Mouse (Mus musculus): ENCODE results near the gene Pla2g3. TPM values are rescaled to one million over a fixed set of nuclear protein-coding genes. Genes with fewer than 3 reads are reported as not detected.
A peak's percentile ranks its signal among the peaks of the same experiment; 100 is the strongest.

Gene Pla2g3
- polyA plus RNA-seq (2016; fragmentation: Nextera tagmentation; extraction: Ambion mirVana) = 0.99 and 1.5 TPM in 2 replicates

DNA sequence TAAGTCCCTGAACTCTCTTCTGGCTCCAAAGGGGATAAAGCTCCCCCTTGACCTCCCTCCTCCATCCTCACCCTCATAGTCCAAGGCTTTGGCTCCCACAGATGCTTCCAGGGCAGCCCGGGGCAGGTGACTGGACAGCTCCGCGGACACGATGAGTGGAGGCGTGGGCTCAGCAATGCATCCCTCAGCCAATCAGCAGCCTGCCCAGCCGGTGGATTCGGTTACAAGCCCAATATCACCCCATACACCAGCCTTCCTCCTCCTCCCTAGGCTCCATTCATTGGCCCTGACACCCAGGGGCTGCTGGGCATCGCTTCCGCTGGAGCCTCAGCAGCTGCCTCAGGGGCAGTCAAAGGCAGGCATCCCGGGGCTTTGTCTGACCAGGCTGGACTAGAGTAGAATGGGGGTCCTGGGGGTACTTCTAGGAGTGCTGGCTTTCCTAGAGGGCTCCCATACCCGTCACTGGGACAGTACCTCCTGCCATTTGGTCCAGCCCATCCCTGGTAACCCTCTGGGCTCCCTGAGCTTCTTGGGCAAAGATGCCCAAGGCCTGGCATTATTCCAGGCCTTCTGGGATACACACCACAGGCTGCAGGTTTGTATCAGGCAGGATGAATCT is at the start of gene Pla2g3:
Gene Pla2g3 (plus strand): TSS at position 333 of the 619 bp plus-strand sequence.
- no peaks in the 10 kb centered on the region for H3K36me3 ChIP-seq
- H3K9me3 ChIP-seq = no peaks in the 10 kb centered on the region
- H3K4me1 ChIP-seq (replicated peaks) = peaks cover 19% of the 10 kb centered on the region
- peak within 1 kb of the TSS; percentile 14 for H3K27ac ChIP-seq
- DNase-seq (ENCODE audit: low spot score) = peak; percentile 30
- H3K27me3 ChIP-seq (ENCODE audit: insufficient read depth, poor library complexity, severe bottlenecking) = no peaks in the 10 kb centered on the region
- H3K4me3 ChIP-seq = peak within 1 kb of the TSS; percentile 9; the same call in 1 of the 2 replicates
- WGBS = 20% methylated on average over 11 of the region's 11 CpGs

DNA sequence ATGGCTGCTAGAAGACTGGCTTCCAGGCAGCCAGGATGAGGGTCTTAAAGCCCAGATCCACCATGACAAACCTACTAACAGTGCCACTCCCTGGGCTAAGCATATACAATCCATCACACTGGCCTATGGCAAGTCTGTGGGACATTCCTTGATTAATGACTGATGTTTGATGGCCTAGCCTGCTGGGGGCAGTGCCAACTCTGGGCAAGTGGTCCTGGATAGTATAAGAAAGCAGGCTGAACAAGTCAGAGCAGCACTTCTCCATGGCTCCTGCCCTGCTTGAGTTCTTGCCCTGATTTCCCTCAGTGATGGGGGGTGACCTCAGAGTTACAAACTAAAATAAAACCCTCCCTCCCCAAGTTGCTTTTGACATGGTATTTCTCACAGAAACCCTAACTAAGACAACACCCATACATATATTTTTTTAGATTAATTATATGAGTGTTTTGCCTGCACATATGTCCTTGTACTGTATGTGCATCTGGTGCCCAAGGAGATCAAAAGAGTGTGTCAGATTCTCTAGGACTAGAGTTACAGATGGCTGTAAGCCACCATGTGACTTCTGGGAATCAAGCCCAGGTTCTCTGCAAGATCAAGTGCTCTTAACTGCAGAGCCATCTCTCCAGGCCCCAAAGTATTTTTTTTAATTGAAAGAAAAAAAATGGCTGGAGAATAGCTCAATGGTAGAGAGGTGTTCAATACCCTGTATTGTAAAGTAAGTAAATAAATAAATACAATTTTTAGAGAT is 46.2 kb upstream of the Pla2g3 start:
- Histone ChIP-seq H3K36me3 (no peaks in the 10 kb centered on the region), H3K27me3 (ENCODE audit: insufficient read depth, poor library complexity, severe bottlenecking) (no peaks in the 10 kb centered on the region), H3K4me1 (replicated peaks) (no peaks in the 10 kb centered on the region), H3K4me3 (no peak overlapping the region), H3K27ac (no peak overlapping the region), H3K9me3 (no peaks in the 10 kb centered on the region)
- no peak for DNase-seq (ENCODE audit: low spot score)

GRCm38 (mm10) chr11:3442677-3443076 is 45.4 kb upstream of the Pla2g3 start:
- Histone ChIP-seq H3K9me3 (no peaks in the 10 kb centered on the region), H3K4me1 (replicated peaks) (no peaks in the 10 kb centered on the region), H3K27me3 (ENCODE audit: insufficient read depth, poor library complexity, severe bottlenecking) (no peaks in the 10 kb centered on the region), H3K4me3 (no peak overlapping the region), H3K36me3 (no peaks in the 10 kb centered on the region), H3K27ac (no peak overlapping the region)
- 81% methylated on average over 4 of the region's 4 CpGs for WGBS
- no peak for DNase-seq (ENCODE audit: low spot score)

DNA sequence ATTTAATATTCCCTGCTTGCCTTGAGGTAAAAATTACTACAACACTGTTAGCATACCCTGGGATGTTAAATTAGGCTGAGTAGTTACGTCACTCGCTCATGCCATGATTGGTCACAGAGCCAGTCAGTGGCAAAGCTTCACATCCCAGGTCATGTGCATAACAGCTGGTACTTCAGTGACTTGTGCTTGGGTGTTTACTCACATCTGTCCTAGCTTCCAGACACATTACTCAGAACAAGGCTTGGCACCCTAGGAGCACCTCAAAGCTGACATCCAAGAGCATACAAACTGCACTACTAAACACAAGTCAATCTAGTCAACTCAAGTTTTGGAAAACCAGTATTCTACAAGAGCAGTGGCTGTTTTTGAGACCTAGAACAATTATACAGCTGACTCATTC is 45.0 kb upstream of the Pla2g3 start:
- no peaks in the 10 kb centered on the region for H3K36me3 ChIP-seq
- H3K4me1 ChIP-seq (replicated peaks) = no peaks in the 10 kb centered on the region
- no peaks in the 10 kb centered on the region for H3K27me3 ChIP-seq (ENCODE audit: insufficient read depth, poor library complexity, severe bottlenecking)
- H3K4me3 ChIP-seq = no peak overlapping the region
- 93% methylated on average over 2 of the region's 2 CpGs for WGBS
- no peak for DNase-seq (ENCODE audit: low spot score)
- no peak overlapping the region for H3K27ac ChIP-seq
- no peaks in the 10 kb centered on the region for H3K9me3 ChIP-seq

- Histone ChIP-seq H3K4me3 (no peak overlapping the region), H3K9me3 (no peaks in the 10 kb centered on the region), H3K4me1 (replicated peaks) (no peaks in the 10 kb centered on the region), H3K36me3 (no peaks in the 10 kb centered on the region), H3K27me3 (ENCODE audit: insufficient read depth, poor library complexity, severe bottlenecking) (no peaks in the 10 kb centered on the region), H3K27ac (no peak overlapping the region)
- 92% methylated on average over 8 of the region's 8 CpGs for WGBS
- no peak for DNase-seq (ENCODE audit: low spot score)
Measured at GRCm38 (mm10) chr11:3444875-3445274, 43.2 kb upstream of the Pla2g3 start.

GRCm38 (mm10) chr11:3451701-3452163 is 36.4 kb upstream of the Pla2g3 start:
- Histone ChIP-seq H3K36me3 (peaks cover 24% of the 10 kb centered on the region), H3K4me3 (peak overlapping the region; percentile 88), H3K27ac (peak overlapping the region; percentile 91), H3K9me3 (no peaks in the 10 kb centered on the region), H3K4me1 (replicated peaks) (peaks cover 25% of the 10 kb centered on the region), H3K27me3 (ENCODE audit: insufficient read depth, poor library complexity, severe bottlenecking) (no peaks in the 10 kb centered on the region)
- WGBS = 2% methylated on average over 20 of the region's 20 CpGs
- peak; percentile 53 for DNase-seq (ENCODE audit: low spot score)

- H3K4me1 ChIP-seq (replicated peaks) = peaks cover 25% of the 10 kb centered on the region
- peak within 1 kb of the TSS; percentile 91 for H3K27ac ChIP-seq
- H3K9me3 ChIP-seq = no peaks in the 10 kb centered on the region
- under 1% methylated on average over 45 of the region's 45 CpGs for WGBS
- peaks cover 29% of the 10 kb centered on the region for H3K36me3 ChIP-seq
- DNase-seq (ENCODE audit: low spot score) = peak; percentile 96
- H3K4me3 ChIP-seq = peak within 1 kb of the TSS; percentile 88
- no peaks in the 10 kb centered on the region for H3K27me3 ChIP-seq (ENCODE audit: insufficient read depth, poor library complexity, severe bottlenecking)
Measured at GRCm38 (mm10) chr11:3452167-3452639, 35.9 kb upstream of the Pla2g3 start, which contains the start of gene Rnf185. Gene Rnf185, minus strand, starts transcription at chr11:3452363.

DNA sequence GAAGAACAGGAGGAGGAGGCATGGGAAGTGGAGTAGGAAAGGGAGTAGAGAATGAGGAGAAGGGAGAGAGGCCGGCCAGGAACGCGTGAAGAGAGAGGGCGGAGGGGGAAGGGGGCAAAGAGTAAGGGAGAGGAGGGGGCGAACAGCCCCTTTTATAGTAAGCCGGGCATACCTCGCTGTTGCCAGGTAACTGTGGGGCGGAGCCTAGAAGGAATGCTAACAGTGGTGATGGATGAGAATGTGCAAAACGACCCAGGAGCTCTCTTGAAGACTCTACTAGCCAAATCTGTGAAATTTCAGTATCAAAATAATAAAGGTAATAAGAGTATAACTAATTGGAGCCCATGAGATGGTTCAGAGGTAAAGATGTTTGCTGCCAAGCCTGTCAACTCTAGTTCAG is 35.3 kb upstream of the Pla2g3 start:
- Histone ChIP-seq H3K9me3 (no peaks in the 10 kb centered on the region), H3K27ac (peak overlapping the region; percentile 91), H3K27me3 (ENCODE audit: insufficient read depth, poor library complexity, severe bottlenecking) (no peaks in the 10 kb centered on the region), H3K4me3 (peak overlapping the region; percentile 88), H3K36me3 (peaks cover 33% of the 10 kb centered on the region), H3K4me1 (replicated peaks) (peaks cover 25% of the 10 kb centered on the region)
- peak; percentile 56 for DNase-seq (ENCODE audit: low spot score)
- WGBS = 1% methylated on average over 9 of the region's 9 CpGs

GRCm38 (mm10) chr11:3453467-3453866 is 34.6 kb upstream of the Pla2g3 start:
- no peaks in the 10 kb centered on the region for H3K9me3 ChIP-seq
- peaks cover 33% of the 10 kb centered on the region for H3K36me3 ChIP-seq
- H3K4me3 ChIP-seq = peak overlapping the region; percentile 88
- no peak overlapping the region for H3K27ac ChIP-seq
- H3K4me1 ChIP-seq (replicated peaks) = peaks cover 25% of the 10 kb centered on the region
- WGBS = 81% methylated on average over 6 of the region's 6 CpGs
- no peaks in the 10 kb centered on the region for H3K27me3 ChIP-seq (ENCODE audit: insufficient read depth, poor library complexity, severe bottlenecking)
- no peak for DNase-seq (ENCODE audit: low spot score)

DNA sequence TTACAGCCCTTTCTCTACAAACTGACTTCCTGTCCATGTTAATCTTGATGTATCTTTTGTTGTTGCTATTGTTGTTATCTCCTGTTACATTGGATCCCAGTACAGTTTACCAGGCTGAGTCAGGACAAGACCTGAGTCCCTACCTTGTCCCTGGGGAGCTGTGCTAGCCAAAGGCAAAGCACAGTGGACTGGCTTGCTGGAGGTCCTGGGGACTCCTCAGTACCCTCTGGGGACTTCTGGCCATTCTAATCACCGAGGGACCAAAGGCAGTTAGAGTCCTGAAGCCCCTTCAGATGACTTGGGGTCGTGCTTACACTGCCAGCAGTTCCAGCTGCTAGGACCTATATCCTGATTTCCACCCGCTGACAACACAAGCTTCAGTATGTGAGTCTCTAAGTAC is 33.6 kb upstream of the Pla2g3 start:
- Histone ChIP-seq H3K9me3 (no peaks in the 10 kb centered on the region), H3K27ac (no peak overlapping the region), H3K36me3 (peaks cover 33% of the 10 kb centered on the region), H3K27me3 (ENCODE audit: insufficient read depth, poor library complexity, severe bottlenecking) (no peaks in the 10 kb centered on the region), H3K4me3 (no peak overlapping the region), H3K4me1 (replicated peaks) (peaks cover 25% of the 10 kb centered on the region)
- DNase-seq (ENCODE audit: low spot score) = no peak
- WGBS = 83% methylated on average over 3 of the region's 3 CpGs

DNA sequence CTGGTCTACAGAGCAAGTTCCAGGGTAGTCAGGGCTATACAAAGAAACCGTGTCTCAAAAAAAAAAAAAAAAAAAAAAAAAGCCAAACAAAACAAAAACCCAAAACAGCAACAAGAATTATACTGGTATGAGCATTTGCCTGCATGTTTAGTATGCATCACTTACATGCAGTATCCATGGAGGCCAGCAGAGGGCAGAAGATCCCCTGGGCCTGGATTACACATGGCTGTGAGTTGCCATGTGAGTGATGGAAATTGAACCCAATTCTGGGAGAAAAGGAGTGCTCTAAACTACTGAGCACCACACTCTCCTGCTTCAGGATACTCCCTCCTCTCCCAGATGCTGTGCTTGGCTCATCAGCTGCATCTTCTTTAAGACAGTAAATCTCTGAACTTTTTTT is 31.7 kb upstream of the Pla2g3 start:
- Histone ChIP-seq H3K9me3 (no peaks in the 10 kb centered on the region), H3K4me3 (no peak overlapping the region), H3K36me3 (peaks cover 33% of the 10 kb centered on the region), H3K27me3 (ENCODE audit: insufficient read depth, poor library complexity, severe bottlenecking) (no peaks in the 10 kb centered on the region), H3K27ac (no peak overlapping the region), H3K4me1 (replicated peaks) (peaks cover 15% of the 10 kb centered on the region)
- 32% methylated on average over 1 of the region's 1 CpGs for whole genome bisulfite sequencing
- DNase-seq (ENCODE audit: low spot score) = peak; percentile 70

GRCm38 (mm10) chr11:3458428-3459104 is 29.5 kb upstream of the Pla2g3 start:
- H3K4me3 ChIP-seq = no peak overlapping the region
- WGBS = 75% methylated on average over 13 of the region's 13 CpGs
- no peaks in the 10 kb centered on the region for H3K27me3 ChIP-seq (ENCODE audit: insufficient read depth, poor library complexity, severe bottlenecking)
- peaks cover under 1% of the 10 kb centered on the region for H3K4me1 ChIP-seq (replicated peaks)
- H3K27ac ChIP-seq = no peak overlapping the region
- DNase-seq (ENCODE audit: low spot score) = no peak
- H3K36me3 ChIP-seq = peaks cover 33% of the 10 kb centered on the region
- no peaks in the 10 kb centered on the region for H3K9me3 ChIP-seq

DNA sequence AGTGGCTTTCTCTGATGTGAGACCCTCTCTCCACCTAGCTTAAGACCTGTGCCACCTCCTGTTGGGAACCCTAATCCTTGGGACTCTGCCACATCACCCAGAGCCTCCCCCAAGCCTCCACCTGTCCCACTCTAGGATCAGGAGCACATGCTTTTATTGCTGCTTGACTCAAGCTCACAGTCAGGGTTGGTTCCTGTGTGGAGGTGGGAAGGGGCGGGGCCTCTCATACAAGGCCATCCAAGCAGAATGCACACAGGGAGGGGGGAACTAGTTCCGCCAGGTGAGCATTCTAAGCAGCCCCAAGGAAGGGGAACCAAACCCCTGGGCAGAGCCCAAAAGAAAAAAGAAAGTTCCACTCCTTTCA is 29.0 kb upstream of the Pla2g3 start:
- Histone ChIP-seq H3K27ac (no peak overlapping the region), H3K4me1 (replicated peaks) (no peaks in the 10 kb centered on the region), H3K27me3 (ENCODE audit: insufficient read depth, poor library complexity, severe bottlenecking) (no peaks in the 10 kb centered on the region), H3K9me3 (no peaks in the 10 kb centered on the region), H3K36me3 (peaks cover 29% of the 10 kb centered on the region), H3K4me3 (no peak overlapping the region)
- WGBS = 86% methylated on average over 2 of the region's 2 CpGs
- DNase-seq (ENCODE audit: low spot score) = no peak

Data from hindbrain, embryonic 10.5 days (tissue).